Mouse (Mus musculus): ENCODE measurements around the gene Ccdc6.
"Not testable (repeated sequence)": the region's sequence is repeated elsewhere in the genome, so short reads cannot be mapped to it uniquely, and the experiment has no call there.

The Ccdc6 gene

DNA sequence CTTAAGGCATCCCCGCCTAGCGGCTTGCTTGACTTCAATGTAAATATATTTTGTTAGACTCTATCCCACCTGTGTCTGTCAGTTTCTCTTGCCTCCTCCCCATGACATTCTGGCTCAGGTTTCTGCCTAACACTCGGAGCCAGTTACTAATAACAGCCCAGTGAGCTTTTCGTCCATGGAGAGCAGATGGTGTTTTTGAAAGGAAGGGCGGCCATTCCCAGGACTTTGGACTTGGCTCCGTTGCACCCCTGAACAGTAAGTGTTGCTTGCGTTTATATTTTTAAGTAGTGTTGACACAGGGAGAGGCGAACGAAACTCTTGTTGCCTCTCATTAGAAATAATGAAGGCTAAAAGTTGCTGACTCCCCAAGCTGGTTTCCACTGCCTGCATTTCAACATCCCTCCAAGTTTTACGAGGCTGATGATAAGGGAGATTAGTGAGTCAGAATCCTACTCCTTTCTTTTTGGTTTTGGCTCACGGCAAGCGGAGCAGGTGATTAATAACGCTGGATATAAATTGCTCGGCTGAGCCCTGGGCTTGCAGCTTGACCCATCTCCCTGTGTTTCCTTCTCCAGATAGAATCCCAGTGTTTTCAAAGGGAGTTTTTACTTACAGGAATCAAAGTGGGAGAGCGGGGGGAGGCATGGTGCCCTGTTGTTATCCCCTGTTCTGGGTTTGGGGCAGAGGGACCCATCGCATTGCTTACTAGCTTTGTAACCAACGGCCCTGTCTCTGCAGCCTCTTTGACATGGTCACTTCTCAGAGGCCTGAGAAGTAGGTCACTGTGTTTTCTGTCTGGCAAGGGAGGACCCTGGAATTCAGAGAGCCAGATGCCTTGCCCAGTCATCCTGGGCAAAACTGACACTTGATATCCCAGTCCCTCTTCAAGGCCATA is 107.8 kb downstream of the Ccdc6 start, which contains the start of gene Mrln:
TSS of gene Mrln (plus strand) at position 160 of the 895 bp plus-strand sequence.
- DNase-seq (ENCODE audit: low read depth, low spot score) = peak; percentile 70

DNA sequence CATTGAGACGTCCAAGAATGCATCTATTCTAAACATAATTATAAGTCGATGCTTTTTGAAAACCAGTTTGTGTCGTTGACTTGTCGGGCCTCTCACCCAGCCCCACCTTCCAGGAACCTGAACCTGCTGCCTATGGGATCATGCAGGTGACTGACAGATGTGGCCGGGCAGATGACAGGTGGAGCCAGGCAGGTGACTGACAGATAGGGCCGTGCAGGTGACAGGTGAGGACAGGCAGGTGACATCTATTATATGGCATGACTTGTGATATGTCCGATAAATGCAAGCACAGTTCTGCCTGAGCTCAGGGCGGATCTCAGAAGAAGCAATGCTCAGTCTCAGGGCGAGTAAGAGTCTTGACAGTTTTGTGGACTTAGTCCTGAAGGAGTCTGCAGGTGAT is 114.4 kb downstream of the Ccdc6 start:
- DNase-seq (ENCODE audit: low read depth, low spot score) = no peak

DNA sequence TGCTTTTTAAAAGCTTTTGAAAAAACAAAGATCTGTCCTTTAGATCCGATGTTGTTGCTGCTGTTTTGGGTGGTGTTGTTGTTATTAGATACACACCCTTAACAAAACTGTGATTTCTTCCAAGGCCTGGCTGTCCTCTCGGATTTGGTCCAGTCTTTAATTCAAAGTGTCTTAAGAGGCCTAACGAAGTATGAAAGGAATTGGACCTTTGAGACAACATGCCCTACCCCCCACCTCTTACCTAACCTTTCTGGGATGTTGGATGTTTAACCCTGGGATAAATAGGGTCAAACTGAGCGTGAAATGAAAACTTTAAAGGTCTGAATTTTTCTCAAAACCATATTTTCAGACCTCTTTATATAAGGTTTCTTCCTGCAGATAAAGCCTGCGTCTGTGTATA is 124.0 kb downstream of the Ccdc6 start:
- DNase-seq (ENCODE audit: low read depth, low spot score) = no peak

DNA sequence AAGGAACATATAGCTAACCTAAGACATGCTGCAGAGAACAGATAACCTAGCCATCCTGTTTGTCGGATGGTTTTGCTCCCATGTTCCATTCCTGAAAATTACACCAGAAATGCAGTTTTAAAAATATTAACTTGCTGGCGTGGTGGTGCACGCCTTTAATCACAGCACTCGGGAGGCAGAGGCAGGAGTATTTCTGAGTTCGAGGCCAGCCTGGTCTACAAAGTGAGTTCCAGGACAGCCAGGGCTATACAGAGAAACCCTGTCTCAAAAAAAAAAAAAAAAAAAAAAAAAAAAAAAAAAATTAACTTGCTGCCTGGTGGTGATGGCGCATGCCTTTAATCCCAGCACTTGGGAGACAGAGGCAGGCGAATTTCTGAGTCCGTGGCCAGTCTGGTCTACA is 125.3 kb downstream of the Ccdc6 start:
- DNase-seq (ENCODE audit: low read depth, low spot score) = not testable (repeated sequence)

GRCm38 (mm10) chr10:70224571-70224970 is 127.7 kb downstream of the Ccdc6 start:
- peak; percentile 95 for DNase-seq (ENCODE audit: low read depth, low spot score)

- no peak for DNase-seq (ENCODE audit: low read depth, low spot score)
Observed at GRCm38 (mm10) chr10:70225760-70226159, 128.8 kb downstream of the Ccdc6 start.

DNA sequence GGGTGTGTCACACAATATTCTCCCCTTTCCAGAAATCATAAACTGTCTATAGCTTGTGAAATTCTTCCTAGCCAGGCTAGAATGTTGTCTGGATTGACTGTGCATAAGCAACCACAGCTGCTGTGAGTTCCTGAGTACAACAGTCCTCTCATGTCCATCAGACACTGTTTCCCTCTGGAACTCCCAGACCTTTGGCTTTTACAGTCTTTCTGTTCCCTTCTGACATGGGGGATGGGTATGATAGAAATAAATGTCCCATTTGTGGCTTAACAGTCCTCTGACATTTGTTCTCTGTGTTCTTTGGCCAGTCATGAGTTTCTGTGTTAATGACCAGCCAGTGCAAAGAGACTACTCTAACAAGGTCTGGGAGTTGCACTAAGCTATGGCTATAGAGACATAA is 129.7 kb downstream of the Ccdc6 start:
- DNase-seq (ENCODE audit: low read depth, low spot score) = no peak

- DNase-seq (ENCODE audit: low read depth, low spot score) = peak; percentile 87
Observed at GRCm38 (mm10) chr10:70230352-70230751, 133.4 kb downstream of the Ccdc6 start.

GRCm38 (mm10) chr10:70237936-70238335 is 141.0 kb downstream of the Ccdc6 start:
- DNase-seq (ENCODE audit: low read depth, low spot score) = no peak
